Mouse (Mus musculus) gastrocnemius, adult 8-10 months (tissue): ENCODE data around the gene Jade3. TPM values are rescaled to one million over a fixed set of nuclear protein-coding genes. Genes with fewer than 3 reads are reported as not detected.

Source experiments
- DNase-seq, 2 experiments: peaks; one replicate each; pipeline ENCODE4 v3.0.0; 2022; ENCODE audit warnings: low spot score in 2 of 2
- total RNA-seq, 4 experiments: library from RNA; stranded (reverse); gene quantifications; 2 replicates each; pipeline ENCODE4 v1.2.4; 2022

The Jade3 gene
- total RNA-seq, 4 experiments from 2014 or later, result 0.27 to 0.58 (median 0.44) TPM

DNA sequence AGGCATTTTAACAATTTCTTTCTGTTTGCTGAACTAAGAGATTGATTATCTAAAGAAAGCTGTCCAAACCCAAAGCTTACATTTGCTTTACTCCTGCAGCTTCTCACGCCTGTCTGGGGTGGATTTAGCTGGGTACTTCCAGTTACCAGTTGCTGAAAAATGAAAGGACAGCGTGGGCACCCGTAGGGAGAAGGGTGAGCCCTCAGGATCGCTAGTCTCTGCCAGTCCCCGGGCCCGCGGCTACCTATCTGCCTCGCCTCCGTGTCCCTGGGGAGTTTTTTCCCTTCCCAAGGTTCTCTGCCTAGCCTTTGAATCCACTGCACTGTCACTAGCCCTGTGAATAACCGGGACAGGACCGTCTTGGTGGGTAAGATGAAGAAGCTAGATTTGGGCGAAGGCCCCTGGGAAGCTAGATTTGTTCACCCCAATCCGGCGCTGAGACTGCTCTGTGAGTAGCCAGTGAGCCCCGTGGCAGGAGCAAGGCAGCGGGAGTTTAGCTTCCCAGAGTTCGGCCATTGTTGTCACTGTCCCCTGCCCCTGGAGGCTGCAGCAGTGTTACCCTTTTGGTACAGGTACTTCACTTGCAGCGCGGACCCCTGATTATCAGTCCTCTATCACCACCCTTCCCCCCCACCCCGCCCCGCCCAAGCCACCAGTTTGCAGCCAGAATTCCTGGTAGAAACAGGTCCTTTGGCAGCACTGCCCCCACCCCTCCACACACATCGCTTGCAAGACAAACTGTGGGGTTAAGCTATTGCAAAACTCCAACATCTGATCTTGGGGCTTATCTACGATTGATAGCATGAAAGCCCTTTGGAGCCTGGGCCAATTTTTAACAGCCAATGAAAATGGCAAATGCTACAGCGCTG is 122.8 kb downstream of the Jade3 start:
- DNase-seq, result no peak

- DNase-seq, result no peak
Measured at GRCm38 (mm10) chrX:20548880-20549440, 123.5 kb downstream of the Jade3 start.

DNA sequence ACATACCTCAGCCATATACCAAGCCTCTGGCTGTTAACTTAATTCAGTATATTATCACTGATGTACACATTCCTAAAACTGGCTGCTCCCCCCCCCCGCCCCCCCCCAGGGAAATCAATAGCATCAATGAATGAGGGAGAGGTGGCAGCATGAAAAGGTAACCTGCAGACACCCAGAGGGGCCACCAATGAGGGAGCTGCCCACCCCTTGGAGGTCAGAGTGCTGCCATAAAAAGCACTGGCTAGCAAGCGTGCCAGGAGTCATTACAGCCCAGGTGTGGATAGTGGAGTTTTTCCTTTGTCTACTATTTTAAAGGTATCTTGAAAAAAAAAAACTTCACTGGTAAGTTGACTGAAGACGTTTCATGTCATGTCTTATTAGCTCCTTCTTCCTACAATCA is 124.0 kb downstream of the Jade3 start, which contains the start of gene Rgn:
TSS of gene Rgn (plus strand) at position 256 of the 400 bp plus-strand sequence.
- no peak for DNase-seq

DNA sequence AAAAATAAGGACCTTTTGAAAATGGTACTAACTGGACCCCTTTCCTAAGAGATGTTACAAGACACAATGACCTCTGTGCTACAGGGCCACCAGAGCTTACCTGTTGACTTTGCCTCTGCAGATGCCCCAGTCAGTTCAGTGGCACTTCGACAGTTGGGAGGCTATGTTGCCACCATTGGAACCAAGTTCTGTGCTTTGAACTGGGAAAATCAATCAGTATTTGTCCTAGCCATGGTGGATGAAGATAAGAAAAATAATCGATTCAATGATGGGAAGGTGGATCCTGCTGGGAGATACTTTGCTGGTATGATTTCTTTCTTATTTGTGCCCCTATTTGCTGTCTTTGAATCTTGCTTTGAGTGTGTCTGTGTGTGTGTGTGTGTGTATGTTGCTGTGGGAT is 126.7 kb downstream of the Jade3 start:
- no peak for DNase-seq

DNA sequence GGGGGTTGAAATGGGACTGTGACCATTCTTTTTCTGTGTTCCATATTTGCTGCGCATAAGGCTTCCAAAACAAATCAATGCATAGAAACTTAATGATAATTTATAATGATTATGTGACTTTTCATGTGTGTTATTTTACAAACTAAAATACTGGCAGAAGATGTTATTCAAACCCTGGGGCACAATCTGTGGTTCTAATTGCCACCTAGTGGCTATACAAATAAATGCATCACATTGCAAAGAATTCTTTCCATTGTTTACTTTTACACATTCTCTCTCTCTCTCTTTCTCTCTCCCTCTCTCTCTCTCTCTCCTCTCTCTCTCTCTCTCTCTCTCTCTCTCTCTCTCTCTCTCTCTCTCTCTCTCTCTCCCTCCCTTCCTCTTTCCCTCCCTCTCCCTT is 136.4 kb downstream of the Jade3 start:
- no peak for DNase-seq

GRCm38 (mm10) chrX:20563941-20564340 is 138.5 kb downstream of the Jade3 start:
- no peak for DNase-seq

Other genes with a start within 250 kb of the Jade3 start
- gene Slc9a7, start 133.9 kb upstream of the Jade3 start, total RNA-seq, result 10 to 100 TPM in 3 of 4 experiments, 1 to 10 TPM in 1; 6.9 to 10.9 (median 10.7) TPM
- 1 to 10 TPM; 4.0 to 6.8 (median 5.3) TPM for gene Rp2, start 61.2 kb upstream of the Jade3 start, total RNA-seq
- under 1 TPM in 1 of 4 experiments, not detected in 3; 0.46 TPM for gene Rgn, start 124.1 kb downstream of the Jade3 start, total RNA-seq
- 10 to 100 TPM in 1 of 4 experiments, 1 to 10 TPM in 3; 8.4 to 10.3 (median 9.2) TPM for gene Rbm10, start 191.8 kb downstream of the Jade3 start, total RNA-seq
- 100 to 1,000 TPM; 396 to 439 (median 407) TPM for gene Ndufb11, start 191.9 kb downstream of the Jade3 start, total RNA-seq
- 100 to 1,000 TPM; 143 to 161 (median 149) TPM for gene Uba1, start 232.6 kb downstream of the Jade3 start, total RNA-seq